Mouse (Mus musculus) myocyte (in vitro differentiated cells): ENCODE measurements around the gene Col4a1.

Experiments
- CEBPB ChIP-seq: IDR thresholded peaks from 2 replicates; pipeline ENCODE4 v1.6.1; 2011; ENCODE audit warnings: mild to moderate bottlenecking, moderate library complexity; ENCODE audit not compliant: poor library complexity, insufficient read depth, severe bottlenecking
- E2F4 ChIP-seq: IDR thresholded peaks from one replicate; pipeline ENCODE4 v1.6.1; 2011; ENCODE audit warnings: mild to moderate bottlenecking, control low read depth, moderate library complexity; ENCODE audit not compliant: insufficient read depth
- MAX ChIP-seq: IDR thresholded peaks from one replicate; pipeline ENCODE4 v1.6.1; 2011; ENCODE audit warnings: low read depth, mild to moderate bottlenecking, control low read depth
- POLR2A ChIP-seq: IDR thresholded peaks from one replicate; pipeline ENCODE4 v1.6.1; 2011; ENCODE audit warnings: low read depth, mild to moderate bottlenecking, control low read depth, moderate library complexity; ENCODE audit not compliant: insufficient read length
- POLR2AphosphoS2 ChIP-seq: IDR thresholded peaks from one replicate; pipeline ENCODE4 v1.6.1; 2011; ENCODE audit warnings: low read depth, control low read depth; ENCODE audit not compliant: insufficient read length
- REST ChIP-seq: IDR thresholded peaks from one replicate; pipeline ENCODE4 v1.6.1; 2011; ENCODE audit warnings: mild to moderate bottlenecking, control low read depth, moderate library complexity; ENCODE audit not compliant: insufficient read depth, insufficient read length
- SRF ChIP-seq: IDR thresholded peaks from one replicate; pipeline ENCODE4 v1.6.1; 2011; ENCODE audit warnings: low read depth; ENCODE audit not compliant: control insufficient read depth, insufficient read length

- TF ChIP-seq POLR2A (no peak), MAX (no peak), REST (no peak), CEBPB (no peak), POLR2AphosphoS2 (no peak), SRF (no peak), E2F4 (no peak)
Observed at GRCm38 (mm10) chr8:11282696-11283095, 29.9 kb downstream of the Col4a1 start.
